Mouse (Mus musculus) olfactory bulb, adult 2 months (tissue): Measurements from ENCODE around the gene Gm7697.
"Not testable (repeated sequence)": the region's sequence is repeated elsewhere in the genome, so short reads cannot be mapped to it uniquely, and the experiment has no call there.

Experiments used
- CTCF ChIP-seq: fragments of 200-500 bp; IDR thresholded peaks from 2 replicates; pipeline ENCODE4 v1.5.1; 2012; ENCODE audit warnings: low read depth, mild to moderate bottlenecking, low read length, moderate library complexity; ENCODE audit not compliant: insufficient read depth
- POLR2A ChIP-seq: fragments of 200-500 bp; IDR thresholded peaks from 2 replicates; pipeline ENCODE4 v1.6.1; 2012; ENCODE audit warnings: mild to moderate bottlenecking, low read depth, low read length, moderate library complexity; ENCODE audit not compliant: insufficient read depth

DNA sequence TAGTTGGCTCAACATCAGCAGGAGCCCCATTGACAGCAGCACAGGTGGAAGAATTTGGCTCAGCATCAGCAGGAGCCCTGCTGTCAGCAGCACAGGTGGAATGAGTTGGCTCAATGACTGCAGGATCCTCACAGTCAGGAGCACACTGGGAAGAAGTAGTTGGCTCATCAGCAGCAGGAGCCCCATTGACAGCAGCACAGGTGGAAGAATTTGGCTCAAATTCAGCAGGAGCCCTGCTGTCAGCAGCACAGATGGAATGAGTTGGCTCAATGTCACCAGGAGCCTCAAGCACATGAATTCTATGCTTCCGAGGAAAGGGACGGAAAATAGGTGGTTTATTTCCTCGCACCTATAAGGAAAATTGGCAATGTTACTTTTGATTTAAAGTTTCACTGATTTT lies 47.8 kb downstream of the Gm7697 start:
- not testable (repeated sequence) for TF ChIP-seq CTCF, POLR2A
